Mouse (Mus musculus) liver, embryonic 12.5 days (tissue): ENCODE measurements around the gene Zmat5. TPM values are rescaled to one million over a fixed set of nuclear protein-coding genes. Genes with fewer than 3 reads are reported as not detected.

Experiments
- polyA plus RNA-seq: library from polyadenylated mRNA; unstranded; fragments of >200 nt; fragmentation: Nextera tagmentation; extraction: Ambion mirVana; gene quantifications from 2 replicates; pipeline ENCODE4 v1.2.1, GENCODE M21; 2016

Zmat5 gene
- polyA plus RNA-seq, 1 experiment from 2014 or later, result 33.8 TPM

Other genes with a start within 250 kb of the Zmat5 start
- 38.8 and 41.4 TPM in 2 replicates for gene Mtmr3, start 109.8 kb upstream of the Zmat5 start, polyA plus RNA-seq
- not detected in 2 replicates for gene Gm11032, start 84.6 kb upstream of the Zmat5 start, polyA plus RNA-seq
- gene Ascc2, start 66.9 kb upstream of the Zmat5 start, polyA plus RNA-seq, result 26.7 and 27.8 TPM in 2 replicates
- gene Uqcr10, start 336 bp upstream of the Zmat5 start, polyA plus RNA-seq, result 698 and 713 TPM in 2 replicates
- gene Cabp7, start 42.1 kb downstream of the Zmat5 start, polyA plus RNA-seq, result 0.05 and 0.06 TPM in 2 replicates
- gene Nf2, start 144.9 kb downstream of the Zmat5 start, polyA plus RNA-seq, result 29.5 and 33.0 TPM in 2 replicates
- gene Nipsnap1, start 169.3 kb downstream of the Zmat5 start, polyA plus RNA-seq, result 68.0 and 76.6 TPM in 2 replicates
- 27.8 and 28.1 TPM in 2 replicates for gene Thoc5, start 190.6 kb downstream of the Zmat5 start, polyA plus RNA-seq
- 0.66 and 0.73 TPM in 2 replicates for gene Nefh, start 243.4 kb downstream of the Zmat5 start, polyA plus RNA-seq